Mouse (Mus musculus): ENCODE data around the gene Il12rb1.

Gene Il12rb1

GRCm38 (mm10) chr8:70831517-70831916 lies 23.3 kb downstream of the Il12rb1 start:
- no peak for DNase-seq (ENCODE audit: low spot score)

GRCm38 (mm10) chr8:70832371-70832770 lies 24.1 kb downstream of the Il12rb1 start:
- no peak for DNase-seq (ENCODE audit: low spot score)

GRCm38 (mm10) chr8:70833018-70833482 lies 24.8 kb downstream of the Il12rb1 start:
- no peak for DNase-seq (ENCODE audit: low spot score)

GRCm38 (mm10) chr8:70833520-70833919 lies 25.3 kb downstream of the Il12rb1 start:
- DNase-seq (ENCODE audit: low spot score) = no peak

- no peak for DNase-seq (ENCODE audit: low spot score)
Measured at GRCm38 (mm10) chr8:70834071-70834470, 25.8 kb downstream of the Il12rb1 start.

GRCm38 (mm10) chr8:70836666-70837065 lies 28.4 kb downstream of the Il12rb1 start:
- no peak for DNase-seq (ENCODE audit: low spot score)

- DNase-seq (ENCODE audit: low spot score) = no peak
Measured at GRCm38 (mm10) chr8:70838654-70839407, 30.6 kb downstream of the Il12rb1 start.

GRCm38 (mm10) chr8:70839408-70840351 lies 31.4 kb downstream of the Il12rb1 start, which contains the start of gene Arrdc2:
TSS of gene Arrdc2 (minus strand) at chr8:70839720.
- DNase-seq (ENCODE audit: low spot score) = peak; percentile 100

GRCm38 (mm10) chr8:70840590-70840989 lies 32.3 kb downstream of the Il12rb1 start:
- DNase-seq (ENCODE audit: low spot score) = no peak

- DNase-seq (ENCODE audit: low spot score) = peak; percentile 78
Measured at GRCm38 (mm10) chr8:70841147-70842072, 33.2 kb downstream of the Il12rb1 start.

GRCm38 (mm10) chr8:70842484-70842883 lies 34.2 kb downstream of the Il12rb1 start:
- no peak for DNase-seq (ENCODE audit: low spot score)

GRCm38 (mm10) chr8:70843214-70843773 lies 35.0 kb downstream of the Il12rb1 start:
- no peak for DNase-seq (ENCODE audit: low spot score)

- DNase-seq (ENCODE audit: low spot score) = no peak
Measured at GRCm38 (mm10) chr8:70843941-70844340, 35.7 kb downstream of the Il12rb1 start.

- DNase-seq (ENCODE audit: low spot score) = peak; percentile 78
Measured at GRCm38 (mm10) chr8:70844523-70844922, 36.3 kb downstream of the Il12rb1 start.

GRCm38 (mm10) chr8:70845108-70845507 lies 36.9 kb downstream of the Il12rb1 start:
- no peak for DNase-seq (ENCODE audit: low spot score)

- no peak for DNase-seq (ENCODE audit: low spot score)
Measured at GRCm38 (mm10) chr8:70846371-70847154, 38.3 kb downstream of the Il12rb1 start.

GRCm38 (mm10) chr8:70849333-70849990 lies 41.2 kb downstream of the Il12rb1 start:
- DNase-seq (ENCODE audit: low spot score) = no peak

- DNase-seq (ENCODE audit: low spot score) = no peak
Measured at GRCm38 (mm10) chr8:70850132-70850845, 42.0 kb downstream of the Il12rb1 start.

GRCm38 (mm10) chr8:70850947-70851346 lies 42.7 kb downstream of the Il12rb1 start:
- DNase-seq (ENCODE audit: low spot score) = no peak

All from left cerebral cortex, adult 11 months (tissue).